ENCODE assay signal across 19 mouse cellular contexts in the genomic region with DNA sequence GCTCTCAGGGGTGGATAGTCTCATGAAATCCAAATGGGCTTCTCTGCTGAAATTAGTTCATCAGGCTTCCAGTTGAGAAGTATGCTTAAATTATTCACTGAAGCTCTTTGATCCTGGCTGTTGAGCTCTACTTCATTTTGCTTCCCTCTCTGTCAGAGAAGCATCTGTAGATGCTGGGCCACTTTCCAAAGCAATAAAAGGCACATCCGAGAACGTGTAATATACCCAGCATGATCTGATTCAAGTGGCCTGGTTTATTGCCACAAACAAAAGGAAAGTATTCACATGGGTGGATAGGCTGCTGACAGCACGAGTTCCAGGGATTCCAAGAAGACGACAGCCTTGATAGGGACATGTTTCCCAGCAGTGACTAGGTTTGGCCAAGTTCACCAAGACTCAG. TPM values are rescaled to one million over a fixed set of nuclear protein-coding genes. Genes with fewer than 3 reads are reported as not detected.
"Had no signal": no experiment of that assay in that cellular context is flagged by ENCODE, and none has a peak within 500 bp of the region (broad histone marks: within the 10 kb centered on the region; RNA-seq: fewer than 3 reads in every experiment).

No protein-coding gene starts in this region.

- H3K27ac ChIP-seq: kidney, embryonic 15.5 days; liver, embryonic 13.5 days; macrophage; midbrain, embryonic 12.5 days; midbrain, embryonic 15.5 days; neural tube, embryonic 12.5 days; neural tube, embryonic 15.5 days; stomach, postnatal 0 days had no signal

- H3K4me3 ChIP-seq: kidney, embryonic 15.5 days; liver, embryonic 13.5 days; midbrain, embryonic 12.5 days; midbrain, embryonic 15.5 days; neural tube, embryonic 12.5 days; neural tube, embryonic 15.5 days had no signal

- DNase-seq: kidney, adult 11 months; kidney, adult 8-10 months; kidney, postnatal 10 days; kidney, postnatal 36 days; liver, embryonic 13.5 days; lung, adult 2 months; right cerebral cortex, adult 18-20 months; right cerebral cortex, postnatal 14 days; right cerebral cortex, postnatal 4 days; thymus, postnatal 25 days had no signal

RNA-seq across cellular contexts. Expression of a gene that starts 24.0 kb away (rescaled TPM):
- total RNA-seq: liver, adult 2 months; megakaryocyte, adult 5-6 weeks had no signal
